Mouse (Mus musculus): ENCODE measurements around the gene Ncbp3. TPM values are rescaled to one million over a fixed set of nuclear protein-coding genes. Genes with fewer than 3 reads are reported as not detected.

Gene Ncbp3
- polyA plus RNA-seq (2016; fragmentation: Nextera tagmentation; extraction: Ambion mirVana), result 13.4 and 13.5 TPM in 2 replicates

DNA sequence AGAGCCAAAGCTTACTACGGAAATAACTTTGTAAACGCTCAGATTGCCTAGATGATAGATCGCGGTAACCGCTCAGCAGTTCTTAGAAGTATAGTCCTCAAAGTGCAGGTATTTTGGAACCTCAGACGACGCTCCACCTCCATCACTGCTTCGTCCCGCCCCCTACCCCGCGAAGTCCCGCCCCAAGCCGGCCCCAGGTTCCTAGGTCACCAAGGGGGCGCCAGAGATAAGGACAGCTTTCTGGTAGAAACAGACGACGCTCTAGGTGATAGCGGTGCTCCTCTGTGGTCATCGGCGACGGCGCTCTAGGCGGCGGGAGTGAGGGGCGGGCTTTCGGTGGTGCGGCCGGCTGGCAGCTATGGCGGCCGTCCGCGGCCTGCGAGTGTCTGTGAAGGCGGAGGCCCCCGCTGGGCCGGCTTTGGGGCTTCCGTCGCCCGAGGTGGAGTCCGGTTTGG is at the start of gene Ncbp3:
Gene Ncbp3 (plus strand): TSS at position 242 of the 455 bp plus-strand sequence.
- peak within 1 kb of the TSS; percentile 92 for H3K9ac ChIP-seq
- no peaks in the 10 kb centered on the region for H3K9me3 ChIP-seq (replicated peaks)
- peak within 1 kb of the TSS; percentile 85 for H3K4me2 ChIP-seq (replicated peaks)
- ATAC-seq (ENCODE audit: low FRiP score), result peak; percentile 97
- H3K4me1 ChIP-seq, result peaks cover 13% of the 10 kb centered on the region
- H3K4me3 ChIP-seq, result peak within 1 kb of the TSS; percentile 88
- WGBS, result 1% methylated on average over 39 of the region's 39 CpGs
- no peaks in the 10 kb centered on the region for H3K27me3 ChIP-seq
- peak within 1 kb of the TSS; percentile 91 for H3K27ac ChIP-seq
- H3K36me3 ChIP-seq, result peaks cover 17% of the 10 kb centered on the region

DNA sequence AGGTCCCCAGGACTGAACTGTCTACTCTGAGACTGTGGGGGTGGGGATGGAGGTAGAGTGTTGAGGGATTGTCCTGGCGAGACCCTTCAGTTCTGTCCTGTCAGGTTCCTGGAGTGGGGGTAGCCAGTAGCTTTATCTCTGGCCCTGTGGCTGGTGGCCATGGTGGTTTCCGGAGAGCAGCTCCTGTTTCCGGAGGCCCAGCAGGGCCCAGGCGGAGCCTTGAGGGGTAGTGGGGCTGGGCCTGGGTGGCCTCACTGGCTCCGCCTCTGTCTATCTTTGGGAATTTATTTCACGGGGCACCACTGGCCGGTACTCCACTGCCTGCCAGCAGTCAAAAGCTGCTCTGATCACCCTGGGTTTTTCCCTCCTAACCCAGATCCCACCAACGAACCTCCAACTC is 48.8 kb upstream of the Ncbp3 start, which contains the start of gene P2rx1:
Gene P2rx1 (plus strand): TSS at position 333 of the 400 bp plus-strand sequence.
- H3K27ac ChIP-seq, result no peak within 1 kb of the TSS

GRCm38 (mm10) chr11:73001029-73001428 is 46.6 kb upstream of the Ncbp3 start:
- H3K9me3 ChIP-seq (replicated peaks), result no peaks in the 10 kb centered on the region
- H3K27me3 ChIP-seq, result no peaks in the 10 kb centered on the region
- no peak overlapping the region for H3K9ac ChIP-seq
- no peak for ATAC-seq (ENCODE audit: low FRiP score)
- no peak overlapping the region for H3K27ac ChIP-seq
- H3K36me3 ChIP-seq, result no peaks in the 10 kb centered on the region
- 13% methylated on average over 6 of the region's 6 CpGs for WGBS
- H3K4me1 ChIP-seq, result no peaks in the 10 kb centered on the region
- H3K4me2 ChIP-seq (replicated peaks), result no peak overlapping the region
- no peak overlapping the region for H3K4me3 ChIP-seq

More for the DNA sequence above, 48.8 kb upstream of the Ncbp3 start, which contains the start of gene P2rx1:
- Histone ChIP-seq H3K36me3 (no peaks in the 10 kb centered on the region), H3K4me3 (no peak within 1 kb of the TSS), H3K9ac (no peak within 1 kb of the TSS), H3K4me2 (replicated peaks) (no peak within 1 kb of the TSS), H3K4me1 (no peaks in the 10 kb centered on the region), H3K27me3 (no peaks in the 10 kb centered on the region), H3K9me3 (replicated peaks) (no peaks in the 10 kb centered on the region)
- WGBS, result 51% methylated on average over 8 of the region's 8 CpGs
- no peak for ATAC-seq (ENCODE audit: low FRiP score)

DNA sequence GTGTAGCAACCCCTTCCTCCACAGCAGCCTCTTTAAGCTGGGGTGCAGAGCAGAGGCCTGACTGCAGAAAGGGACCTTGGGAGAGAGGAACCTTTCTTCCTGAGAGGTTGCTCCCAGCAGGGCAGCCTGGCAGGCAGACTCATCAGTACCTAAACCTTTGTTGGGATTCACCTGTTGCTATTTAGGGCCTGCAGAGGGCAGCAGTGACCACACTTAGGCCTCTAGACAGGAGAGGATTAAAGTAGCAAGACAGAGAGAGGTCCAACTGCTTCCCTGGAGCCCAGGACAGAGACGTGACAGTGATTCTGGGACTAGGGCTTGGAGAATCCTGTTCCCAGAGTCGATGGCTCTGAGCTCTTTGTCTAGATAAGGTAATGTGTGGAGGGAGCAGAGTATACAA is 41.2 kb upstream of the Ncbp3 start:
- no peak overlapping the region for H3K9ac ChIP-seq
- H3K9me3 ChIP-seq (replicated peaks), result no peaks in the 10 kb centered on the region
- no peak overlapping the region for H3K27ac ChIP-seq
- no peak overlapping the region for H3K4me2 ChIP-seq (replicated peaks)
- no peak overlapping the region for H3K4me3 ChIP-seq
- 4% methylated on average over 2 of the region's 2 CpGs for WGBS
- H3K4me1 ChIP-seq, result no peaks in the 10 kb centered on the region
- no peaks in the 10 kb centered on the region for H3K36me3 ChIP-seq
- no peak for ATAC-seq (ENCODE audit: low FRiP score)
- peaks cover 17% of the 10 kb centered on the region; the same call in 1 of the 2 replicates for H3K27me3 ChIP-seq

DNA sequence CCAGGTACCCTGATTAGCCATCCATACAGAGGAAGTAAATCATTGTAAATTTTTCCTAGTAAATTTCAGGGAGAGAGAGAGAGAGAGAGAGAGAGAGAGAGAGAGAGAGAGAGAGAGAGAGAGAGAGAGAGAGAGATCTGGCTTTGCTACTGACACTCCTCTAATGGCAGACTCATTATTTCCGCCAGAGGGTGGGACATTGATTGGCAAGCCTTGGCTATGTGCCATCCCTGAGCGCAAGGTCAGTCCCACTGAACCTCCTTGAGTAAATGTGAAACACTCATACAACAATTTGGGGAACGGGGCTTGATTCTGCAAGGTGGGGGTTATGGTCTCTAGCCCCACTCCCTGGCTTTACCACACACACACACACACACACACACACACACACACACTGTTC is 40.5 kb upstream of the Ncbp3 start:
- no peak overlapping the region for H3K9ac ChIP-seq
- peaks cover 17% of the 10 kb centered on the region; the same call in 1 of the 2 replicates for H3K27me3 ChIP-seq
- 81% methylated on average over 3 of the region's 3 CpGs for WGBS
- no peaks in the 10 kb centered on the region for H3K4me1 ChIP-seq
- H3K4me3 ChIP-seq, result no peak overlapping the region
- H3K4me2 ChIP-seq (replicated peaks), result no peak overlapping the region
- ATAC-seq (ENCODE audit: low FRiP score), result no peak
- no peaks in the 10 kb centered on the region for H3K36me3 ChIP-seq
- H3K27ac ChIP-seq, result no peak overlapping the region
- no peaks in the 10 kb centered on the region for H3K9me3 ChIP-seq (replicated peaks)

GRCm38 (mm10) chr11:73007698-73008481 is 39.7 kb upstream of the Ncbp3 start:
- no peak overlapping the region for H3K9ac ChIP-seq
- H3K4me3 ChIP-seq, result no peak overlapping the region
- no peaks in the 10 kb centered on the region for H3K4me1 ChIP-seq
- H3K9me3 ChIP-seq (replicated peaks), result no peaks in the 10 kb centered on the region
- no peak for ATAC-seq (ENCODE audit: low FRiP score)
- no peak overlapping the region for H3K4me2 ChIP-seq (replicated peaks)
- H3K36me3 ChIP-seq, result no peaks in the 10 kb centered on the region
- no peak overlapping the region for H3K27ac ChIP-seq
- H3K27me3 ChIP-seq, result peaks cover 17% of the 10 kb centered on the region; the same call in 1 of the 2 replicates
- WGBS, result 63% methylated on average over 11 of the region's 11 CpGs

GRCm38 (mm10) chr11:73008826-73009225 is 38.8 kb upstream of the Ncbp3 start:
- Histone ChIP-seq H3K9ac (no peak overlapping the region), H3K9me3 (replicated peaks) (no peaks in the 10 kb centered on the region), H3K4me1 (no peaks in the 10 kb centered on the region), H3K27ac (no peak overlapping the region), H3K27me3 (peaks cover 17% of the 10 kb centered on the region; the same call in 1 of the 2 replicates), H3K4me3 (no peak overlapping the region), H3K36me3 (no peaks in the 10 kb centered on the region), H3K4me2 (replicated peaks) (no peak overlapping the region)
- ATAC-seq (ENCODE audit: low FRiP score), result no peak
- WGBS, result 68% methylated on average over 2 of the region's 2 CpGs

DNA sequence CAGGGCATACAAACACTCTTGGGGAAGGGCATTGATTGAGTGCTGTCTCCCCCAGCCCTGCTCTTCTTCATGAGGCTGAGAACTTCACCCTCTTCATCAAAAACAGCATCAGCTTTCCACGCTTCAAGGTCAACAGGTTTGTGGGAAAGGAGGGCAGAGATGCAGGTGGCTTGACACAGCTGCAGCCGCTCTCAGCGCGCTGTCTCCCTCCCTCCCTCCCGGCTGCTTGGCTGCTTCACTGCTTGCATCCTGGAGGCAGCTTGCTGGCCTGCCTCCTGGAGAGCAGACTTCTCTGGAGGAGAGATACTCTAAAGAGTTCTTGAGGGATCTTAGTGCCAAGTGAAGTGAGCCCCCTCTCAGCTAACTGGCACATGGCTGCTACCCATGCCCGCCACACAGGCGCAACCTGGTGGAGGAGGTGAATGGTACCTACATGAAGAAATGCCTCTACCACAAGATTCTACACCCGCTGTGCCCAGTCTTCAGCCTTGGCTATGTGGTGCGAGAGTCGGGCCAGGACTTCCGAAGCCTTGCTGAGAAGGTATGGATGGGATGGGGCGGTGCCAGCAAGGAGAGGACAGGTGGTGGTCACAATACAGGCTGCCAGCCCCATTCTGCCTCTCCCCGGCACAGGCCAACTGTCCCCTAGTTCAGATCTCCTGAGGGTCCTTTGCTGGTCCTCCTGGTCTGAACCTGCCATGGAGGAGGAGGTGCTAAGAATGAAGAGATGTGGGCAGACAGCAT is 37.9 kb upstream of the Ncbp3 start:
- ATAC-seq (ENCODE audit: low FRiP score), result no peak
- H3K4me1 ChIP-seq, result no peaks in the 10 kb centered on the region
- no peak overlapping the region for H3K9ac ChIP-seq
- H3K4me3 ChIP-seq, result no peak overlapping the region
- 57% methylated on average over 13 of the region's 13 CpGs for WGBS
- H3K9me3 ChIP-seq (replicated peaks), result no peaks in the 10 kb centered on the region
- H3K27me3 ChIP-seq, result peaks cover 17% of the 10 kb centered on the region; the same call in 1 of the 2 replicates
- H3K4me2 ChIP-seq (replicated peaks), result no peak overlapping the region
- no peaks in the 10 kb centered on the region for H3K36me3 ChIP-seq
- H3K27ac ChIP-seq, result no peak overlapping the region

DNA sequence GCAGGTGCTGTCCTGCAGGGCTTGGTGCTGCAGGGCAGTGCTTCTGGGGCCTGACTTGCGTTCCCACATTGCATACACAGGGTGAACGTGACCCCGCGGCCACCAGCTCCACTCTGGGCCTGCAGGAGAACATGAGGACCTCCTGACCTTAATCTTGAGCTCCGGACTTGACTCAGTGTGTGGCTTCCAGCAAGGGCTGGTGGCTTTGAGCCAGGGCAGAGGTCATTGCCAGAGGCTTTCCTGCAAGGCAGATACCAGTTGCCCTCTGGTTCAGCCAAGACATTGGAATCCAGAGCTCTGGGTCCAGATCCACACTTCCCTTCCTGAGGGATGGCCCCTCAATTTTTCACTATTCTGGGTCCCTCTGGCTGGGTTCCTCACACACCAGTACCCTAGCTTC is 33.6 kb upstream of the Ncbp3 start:
- no peaks in the 10 kb centered on the region for H3K36me3 ChIP-seq
- no peak overlapping the region for H3K4me3 ChIP-seq
- H3K27ac ChIP-seq, result no peak overlapping the region
- 76% methylated on average over 5 of the region's 5 CpGs for WGBS
- ATAC-seq (ENCODE audit: low FRiP score), result no peak
- H3K4me2 ChIP-seq (replicated peaks), result no peak overlapping the region
- no peak overlapping the region for H3K9ac ChIP-seq
- H3K4me1 ChIP-seq, result peaks cover 5% of the 10 kb centered on the region; the same call in 1 of the 2 replicates
- no peaks in the 10 kb centered on the region for H3K9me3 ChIP-seq (replicated peaks)
- peaks cover 25% of the 10 kb centered on the region for H3K27me3 ChIP-seq

- peaks cover 10% of the 10 kb centered on the region for H3K4me1 ChIP-seq
- H3K4me2 ChIP-seq (replicated peaks), result no peak overlapping the region
- no peak overlapping the region for H3K4me3 ChIP-seq
- no peaks in the 10 kb centered on the region for H3K36me3 ChIP-seq
- no peak for ATAC-seq (ENCODE audit: low FRiP score)
- H3K27me3 ChIP-seq, result peaks cover 25% of the 10 kb centered on the region
- H3K9me3 ChIP-seq (replicated peaks), result no peaks in the 10 kb centered on the region
- H3K27ac ChIP-seq, result no peak overlapping the region
- WGBS, result 87% methylated on average over 4 of the region's 4 CpGs
- no peak overlapping the region for H3K9ac ChIP-seq
Observed at GRCm38 (mm10) chr11:73014831-73015344, 32.7 kb upstream of the Ncbp3 start.

DNA sequence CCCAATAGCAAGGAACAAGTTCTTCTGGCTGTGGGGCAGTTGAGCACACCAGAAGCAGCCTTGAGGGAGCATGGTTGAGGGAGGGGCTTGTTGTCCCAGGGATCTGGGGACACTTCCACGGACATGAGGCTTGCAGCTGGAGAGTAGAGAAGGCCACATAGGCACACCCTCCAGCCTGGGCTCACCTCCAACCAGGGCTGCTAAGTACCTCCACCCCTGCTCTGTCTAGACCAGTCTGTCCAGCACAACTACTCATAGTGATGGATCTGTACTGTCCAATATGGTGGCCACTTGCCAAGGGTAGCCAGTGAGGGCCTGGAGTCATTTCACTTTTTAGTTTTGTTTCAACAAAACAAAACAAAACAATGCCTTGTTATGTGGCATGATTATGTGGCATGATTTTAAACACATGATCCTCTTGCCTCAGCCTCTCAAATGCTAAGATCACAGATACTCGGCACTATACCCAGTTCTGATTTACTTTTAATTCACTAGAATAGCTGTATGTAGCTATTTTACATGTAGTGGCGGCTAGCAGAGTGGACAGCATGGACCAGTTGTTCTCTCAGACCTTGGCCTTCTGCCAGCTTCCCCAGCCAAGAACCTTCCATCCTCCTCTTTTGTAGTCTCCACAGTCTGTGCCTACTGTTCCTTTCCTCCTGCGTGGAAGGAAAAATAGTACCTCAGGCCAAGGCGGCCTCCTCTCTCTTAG is 32.0 kb upstream of the Ncbp3 start:
- H3K27me3 ChIP-seq, result peaks cover 29% of the 10 kb centered on the region
- ATAC-seq (ENCODE audit: low FRiP score), result no peak
- H3K4me1 ChIP-seq, result peaks cover 16% of the 10 kb centered on the region
- no peaks in the 10 kb centered on the region for H3K36me3 ChIP-seq
- H3K4me2 ChIP-seq (replicated peaks), result no peak overlapping the region
- WGBS, result 84% methylated on average over 5 of the region's 5 CpGs
- no peaks in the 10 kb centered on the region for H3K9me3 ChIP-seq (replicated peaks)
- no peak overlapping the region for H3K9ac ChIP-seq
- H3K4me3 ChIP-seq, result no peak overlapping the region
- no peak overlapping the region for H3K27ac ChIP-seq

DNA sequence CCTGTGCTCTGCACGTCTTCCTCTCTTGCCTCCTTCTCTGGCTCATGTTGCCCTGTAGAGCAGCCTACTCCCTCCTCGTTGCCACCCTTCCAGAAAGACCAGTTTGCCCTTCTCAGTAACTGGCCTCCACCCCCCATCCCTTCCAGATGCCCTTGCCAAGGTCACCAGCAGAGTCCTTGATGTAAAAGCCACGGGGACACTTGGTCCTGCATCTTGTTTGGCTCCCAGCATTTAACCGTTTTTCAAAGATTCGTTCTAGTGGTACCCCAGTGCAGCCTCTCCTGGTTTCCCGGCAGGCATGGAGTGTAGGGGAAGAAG is 31.5 kb upstream of the Ncbp3 start:
- H3K27ac ChIP-seq, result no peak overlapping the region
- no peak overlapping the region for H3K9ac ChIP-seq
- peaks cover 33% of the 10 kb centered on the region for H3K27me3 ChIP-seq
- no peak overlapping the region for H3K4me3 ChIP-seq
- H3K4me2 ChIP-seq (replicated peaks), result no peak overlapping the region
- no peaks in the 10 kb centered on the region for H3K36me3 ChIP-seq
- ATAC-seq (ENCODE audit: low FRiP score), result no peak
- 77% methylated on average over 6 of the region's 6 CpGs for WGBS
- H3K9me3 ChIP-seq (replicated peaks), result no peaks in the 10 kb centered on the region
- H3K4me1 ChIP-seq, result peaks cover 16% of the 10 kb centered on the region

All from hindbrain, embryonic 12.5 days (tissue).